Mouse (Mus musculus) adrenal gland, postnatal 36 days (tissue): ENCODE data around the gene Sgf29. TPM values are rescaled to one million over a fixed set of nuclear protein-coding genes. Genes with fewer than 3 reads are reported as not detected.

Experiments used
- DNase-seq, 2 experiments: peaks; one replicate each; pipeline ENCODE4 v3.0.0; 2021; ENCODE audit warnings: mixed read lengths in 1 of 2
- total RNA-seq, 2 experiments: library from RNA; stranded (reverse); gene quantifications; 2 replicates each; pipeline ENCODE4 v1.2.3; 2021

Gene Sgf29
- total RNA-seq, 2 experiments from 2014 or later: 39.0 to 41.7 TPM

- peak; percentile 79 to 86 for DNase-seq
Measured at GRCm38 (mm10) chr7:126704121-126704980, 55.2 kb downstream of the Sgf29 start.

GRCm38 (mm10) chr7:126707442-126708174 is 58.5 kb downstream of the Sgf29 start, which contains the start of gene Coro1a:
Gene Coro1a (minus strand): TSS chr7:126707787.
- no peak for DNase-seq

DNA sequence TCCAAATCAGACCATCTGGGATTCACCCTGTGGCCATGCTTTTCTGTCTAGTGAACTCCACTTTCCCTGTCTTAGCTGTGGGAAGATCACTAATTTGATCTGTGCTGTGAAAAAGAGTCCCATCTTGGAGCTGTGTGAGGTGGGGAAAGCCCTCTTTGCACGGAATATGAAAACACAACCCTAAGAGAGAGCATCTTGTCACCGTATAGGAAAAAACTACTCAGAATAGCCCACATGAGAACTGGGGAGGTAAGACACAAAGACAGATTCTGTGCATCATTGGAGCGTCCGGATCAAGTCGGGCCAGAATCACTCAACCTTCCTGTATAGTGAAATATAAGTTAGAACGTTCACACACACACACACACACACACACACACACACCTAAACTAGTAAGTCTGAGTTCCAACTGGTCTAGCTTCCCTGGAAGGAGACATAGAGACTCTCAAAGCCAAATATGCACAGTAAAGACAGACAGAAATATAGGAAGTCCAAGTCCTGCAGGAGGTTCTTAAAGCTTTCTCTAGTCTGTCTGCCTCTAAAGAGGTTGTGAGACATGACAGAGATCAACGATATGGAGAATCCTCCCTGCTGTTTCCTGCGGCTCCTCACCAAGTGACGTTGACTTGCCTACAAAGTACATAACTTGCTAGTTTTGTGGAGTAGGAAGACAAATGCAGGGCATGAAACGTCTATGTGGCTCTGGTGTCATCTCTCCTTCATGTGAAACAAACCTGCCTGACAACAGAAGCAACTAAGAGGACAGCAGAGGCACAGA is 59.3 kb downstream of the Sgf29 start:
- DNase-seq: no peak

DNA sequence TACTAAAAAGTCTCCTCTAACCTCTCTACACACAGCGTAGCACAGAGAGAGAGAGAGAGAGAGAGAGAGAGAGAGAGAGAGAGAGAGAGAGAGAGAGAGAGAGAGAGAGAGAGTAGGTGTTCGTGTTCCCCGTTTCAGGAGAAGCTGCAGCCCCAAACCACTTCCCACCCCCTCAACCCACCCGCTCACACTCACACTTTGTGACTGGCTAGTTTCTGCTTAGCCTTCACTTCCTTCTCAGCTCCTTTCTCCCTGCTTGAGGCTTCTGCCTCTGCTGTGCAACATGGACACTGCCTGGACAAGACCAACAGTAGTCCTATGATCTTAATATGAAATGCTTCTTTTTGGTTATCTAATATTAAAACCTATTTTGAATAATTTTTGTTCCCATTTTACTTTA is 61.2 kb downstream of the Sgf29 start:
- no peak for DNase-seq

DNA sequence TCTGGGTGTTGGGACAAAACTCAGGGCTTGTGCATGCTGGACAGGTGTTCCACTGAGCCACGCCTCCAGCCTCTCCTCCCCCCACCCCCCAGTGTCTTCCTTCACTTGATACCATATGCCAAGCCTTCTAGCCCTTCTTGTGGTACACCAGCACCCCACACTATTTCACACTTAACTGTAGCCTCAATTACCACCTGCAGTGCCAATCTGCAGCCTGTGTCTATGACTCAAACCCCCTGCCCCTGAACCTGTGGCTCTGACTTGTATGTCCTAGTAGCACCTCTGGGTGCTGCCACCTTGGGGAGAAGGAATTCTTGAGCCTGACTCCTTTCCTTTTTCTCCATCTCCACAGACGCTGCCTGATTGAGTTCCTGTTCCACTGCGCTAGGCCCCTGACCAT is 62.8 kb downstream of the Sgf29 start:
- no peak for DNase-seq

DNA sequence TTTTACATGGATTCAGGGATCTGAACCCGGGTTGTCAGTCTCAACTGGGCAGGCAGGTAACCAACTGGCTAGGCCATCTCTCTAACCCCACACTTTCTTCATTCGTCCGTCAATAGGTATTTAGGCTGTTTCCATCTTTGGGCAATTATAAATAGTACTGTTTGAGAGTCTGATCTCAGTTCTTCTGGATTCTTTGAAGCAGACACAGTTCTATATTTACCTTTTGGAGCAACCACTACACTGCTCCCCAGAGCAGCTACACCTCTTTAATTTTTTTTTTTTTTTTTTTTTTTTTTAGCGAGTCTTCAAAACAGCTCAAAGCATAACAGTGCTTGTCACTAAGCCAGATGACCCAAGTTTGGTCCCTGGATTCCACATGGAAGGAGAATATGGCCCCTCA is 66.6 kb downstream of the Sgf29 start:
- no peak for DNase-seq

DNA sequence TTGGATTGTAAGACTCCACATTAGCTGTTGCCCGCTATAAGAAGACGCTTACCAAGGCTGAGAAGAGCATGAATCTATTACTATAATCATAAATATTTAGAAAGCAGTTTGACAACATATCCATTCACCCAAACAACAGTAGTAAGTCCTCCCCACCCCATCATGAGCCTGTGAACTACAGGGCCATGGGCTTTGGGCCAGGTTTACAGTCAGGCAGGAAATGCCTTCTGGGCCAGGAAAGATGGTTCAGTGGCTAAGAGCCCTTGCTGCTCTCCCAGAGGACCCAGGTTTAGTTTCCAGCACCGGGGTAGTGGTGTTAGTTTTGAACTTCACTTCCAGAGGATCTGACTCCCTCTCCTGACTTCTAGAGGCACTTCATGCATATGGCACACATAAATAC is 68.5 kb downstream of the Sgf29 start:
- no peak for DNase-seq

DNA sequence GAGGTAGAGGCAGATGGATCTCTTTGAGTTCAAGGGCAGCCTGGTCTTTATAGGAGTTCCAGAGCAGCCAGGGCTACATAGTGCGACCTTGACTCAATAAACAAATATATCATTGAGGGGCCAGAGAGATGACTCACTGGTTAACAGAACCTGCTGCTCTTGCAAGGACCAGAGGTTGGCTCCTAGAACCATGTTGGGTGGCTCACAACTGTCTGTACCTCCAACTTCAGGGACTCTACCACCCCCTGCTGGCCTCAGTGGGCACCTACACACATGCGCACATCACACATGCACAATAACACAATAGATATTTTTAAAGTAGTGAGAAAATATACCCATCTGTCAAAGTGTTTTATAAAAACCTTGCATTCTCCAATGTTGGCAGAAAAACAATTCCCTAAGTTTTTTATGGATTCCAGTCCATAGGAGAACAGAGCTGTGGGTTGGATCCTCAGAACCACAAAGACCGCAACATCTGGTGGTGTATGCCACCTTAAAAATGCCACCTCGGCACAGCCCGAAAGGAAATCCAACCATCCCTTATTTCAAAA is 69.8 kb downstream of the Sgf29 start:
- DNase-seq: no peak

GRCm38 (mm10) chr7:126721635-126722034 is 72.5 kb downstream of the Sgf29 start:
- DNase-seq: no peak

Other genes starting within 250 kb of the Sgf29 start
- gene Cd19, start 234.4 kb upstream of the Sgf29 start, total RNA-seq: under 1 TPM in 1 of 2 experiments, not detected in 1; 0.82 TPM
- gene Rabep2, start 220.6 kb upstream of the Sgf29 start, total RNA-seq: 10 to 100 TPM; 48.4 to 72.8 TPM
- gene Atp2a1, start 186.2 kb upstream of the Sgf29 start, total RNA-seq: under 1 TPM in 1 of 2 experiments, not detected in 1; 0.33 TPM
- gene Sh2b1, start 173.9 kb upstream of the Sgf29 start, total RNA-seq: 10 to 100 TPM; 55.3 to 59.5 TPM
- 100 to 1,000 TPM; 219 to 221 TPM for gene Tufm, start 161.9 kb upstream of the Sgf29 start, total RNA-seq
- 100 to 1,000 TPM in 1 of 2 experiments, 10 to 100 TPM in 1; 82.9 to 112 TPM for gene Atxn2l, start 145.9 kb upstream of the Sgf29 start, total RNA-seq
- 100 to 1,000 TPM; 243 to 301 TPM for gene Eif3c, start 82.9 kb upstream of the Sgf29 start, total RNA-seq
- gene Apobr, start 64.4 kb upstream of the Sgf29 start, total RNA-seq: 1 to 10 TPM; 1.5 TPM
- gene Cln3, start 63.5 kb upstream of the Sgf29 start, total RNA-seq: 10 to 100 TPM; 34.8 to 40.0 TPM
- not detected for gene Il27, start 54.4 kb upstream of the Sgf29 start, total RNA-seq
- gene Nupr1, start 18.4 kb upstream of the Sgf29 start, total RNA-seq: 10 to 100 TPM; 20.8 to 27.0 TPM
- gene Sult1a1, start 27.1 kb downstream of the Sgf29 start, total RNA-seq: 10 to 100 TPM; 34.1 to 52.7 TPM
- 10 to 100 TPM; 94.8 to 98.1 TPM for gene Bola2, start 46.1 kb downstream of the Sgf29 start, total RNA-seq
- 10 to 100 TPM in 1 of 2 experiments, 1 to 10 TPM in 1; 8.7 to 14.8 TPM for gene Slx1b, start 46.5 kb downstream of the Sgf29 start, total RNA-seq
- gene Coro1a, start 58.5 kb downstream of the Sgf29 start, total RNA-seq: 10 to 100 TPM; 10.1 to 11.6 TPM
- gene Mapk3, start 110.3 kb downstream of the Sgf29 start, total RNA-seq: 100 to 1,000 TPM; 129 to 150 TPM
- 1 to 10 TPM; 1.3 to 4.7 TPM for gene Gdpd3, start 117.0 kb downstream of the Sgf29 start, total RNA-seq
- gene Ypel3, start 127.6 kb downstream of the Sgf29 start, total RNA-seq: 100 to 1,000 TPM in 1 of 2 experiments, 10 to 100 TPM in 1; 88.9 to 157 TPM
- under 1 TPM; 0.46 to 0.70 TPM for gene Tbx6, start 132.2 kb downstream of the Sgf29 start, total RNA-seq
- gene Ppp4c, start 143.2 kb downstream of the Sgf29 start, total RNA-seq: 10 to 100 TPM; 81.0 to 86.5 TPM
- gene Fam57b, start 148.4 kb downstream of the Sgf29 start, total RNA-seq: 10 to 100 TPM; 15.3 to 21.2 TPM
- gene 4930451I11Rik, start 182.3 kb downstream of the Sgf29 start, total RNA-seq: not detected
- under 1 TPM; 0.43 to 0.50 TPM for gene Doc2a, start 198.1 kb downstream of the Sgf29 start, total RNA-seq
- 10 to 100 TPM; 14.5 to 16.0 TPM for gene Hirip3, start 212.7 kb downstream of the Sgf29 start, total RNA-seq
- 10 to 100 TPM; 39.7 to 45.0 TPM for gene Ino80e, start 213.1 kb downstream of the Sgf29 start, total RNA-seq
- 10 to 100 TPM; 54.9 to 81.3 TPM for gene Taok2, start 235.4 kb downstream of the Sgf29 start, total RNA-seq